ENCODE assay signal across 12 mouse cellular contexts in the genomic region with DNA sequence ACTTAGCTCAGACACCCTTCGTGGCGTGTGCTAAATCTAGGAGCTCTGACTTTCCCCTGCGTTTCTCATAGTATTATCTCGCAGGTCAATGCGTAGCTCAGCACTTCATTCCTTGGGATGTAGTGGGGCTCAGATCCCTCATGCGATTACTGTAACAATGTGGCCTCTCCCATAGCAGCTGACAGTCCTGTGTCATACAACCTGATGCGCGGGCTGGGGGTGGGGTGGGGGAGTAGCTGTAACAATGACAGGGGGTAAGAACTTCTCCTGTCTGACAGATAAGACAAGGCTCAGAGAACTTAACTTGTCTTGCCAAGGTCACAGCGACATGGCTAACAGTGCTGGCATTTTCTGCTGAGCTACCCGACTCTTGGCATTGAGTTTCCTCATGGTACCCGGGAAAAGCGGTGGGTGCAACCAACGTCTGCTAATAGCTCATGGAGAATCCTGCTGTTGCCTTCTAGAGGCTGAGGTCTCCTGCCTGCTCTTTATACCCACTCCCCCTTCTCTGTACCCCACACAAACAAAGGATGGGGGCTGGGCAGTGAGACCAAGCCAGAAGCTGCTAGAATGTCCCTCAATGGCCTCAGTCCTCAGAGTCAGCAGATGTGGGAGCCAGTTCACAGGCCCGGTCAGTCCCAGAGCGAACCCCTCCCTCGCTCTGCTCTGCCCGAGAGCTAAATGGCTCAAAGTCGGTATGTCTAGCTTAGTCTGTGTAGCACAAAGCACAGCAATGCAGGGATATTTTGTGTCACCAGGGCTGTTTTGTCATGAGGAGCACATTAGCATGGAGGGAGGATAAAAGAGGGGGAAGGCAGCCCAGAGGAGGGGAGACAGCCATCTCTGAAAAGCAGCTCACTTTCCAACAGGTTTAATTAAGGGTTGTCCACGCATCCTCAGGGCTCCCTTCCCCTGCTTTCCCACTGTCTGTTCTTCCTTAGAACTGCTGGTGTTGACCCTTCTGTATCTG. TPM values are rescaled to one million over a fixed set of nuclear protein-coding genes. Genes with fewer than 3 reads are reported as not detected.
DNase-seq lines count a peak whose midpoint lies in the region; ATAC-seq and TF ChIP-seq lines count a peak whose summit lies in the region.
"Had no signal": no experiment of that assay in that cellular context is flagged by ENCODE, and none has a peak within 500 bp of the region (broad histone marks: within the 10 kb centered on the region; RNA-seq: fewer than 3 reads in every experiment).

No protein-coding gene starts in this region.

- no peaks in the 10 kb centered on the region for H3K36me3 ChIP-seq in liver, embryonic 11.5 days (ENCODE audit: control insufficient read depth, insufficient read depth, low read length)
- H3K36me3 ChIP-seq in liver, postnatal 0 days (replicated peaks; ENCODE audit: insufficient read depth, low read length): no peaks in the 10 kb centered on the region
- no peaks in the 10 kb centered on the region for H3K36me3 ChIP-seq in forebrain, embryonic 11.5 days (ENCODE audit: control insufficient read depth, insufficient read depth, low read length)
- H3K36me3 ChIP-seq in hindbrain, embryonic 13.5 days: peaks cover 27% of the 10 kb centered on the region
- H3K36me3 ChIP-seq in neural tube, embryonic 13.5 days: peaks cover 18% of the 10 kb centered on the region

- WGBS in liver, embryonic 11.5 days: 64% methylated on average over 19 of the region's 19 CpGs
- WGBS in liver, postnatal 0 days (ENCODE audit: insufficient replicate concordance): 69% methylated on average over 19 of the region's 19 CpGs
- 52% methylated on average over 19 of the region's 19 CpGs for WGBS in forebrain, embryonic 11.5 days
- WGBS in hindbrain, embryonic 13.5 days: 48% methylated on average over 19 of the region's 19 CpGs
- 57% methylated on average over 19 of the region's 19 CpGs for WGBS in neural tube, embryonic 13.5 days

- TF ChIP-seq EP300 in liver, postnatal 0 days (IDR thresholded peaks at IDR 0.05; ENCODE audit: low read depth): no peak

- ATAC-seq in liver, embryonic 11.5 days (replicated peaks; ENCODE audit: low FRiP score): no peak
- no peak for ATAC-seq in liver, postnatal 0 days
- peak; percentile 51 for ATAC-seq in forebrain, embryonic 11.5 days (replicated peaks; ENCODE audit: low FRiP score)
- no peak; the same call in 1 of the 2 replicates for ATAC-seq in hindbrain, embryonic 13.5 days (ENCODE audit: low FRiP score)
- peak; percentile 38; the same call in 1 of the 2 replicates for ATAC-seq in neural tube, embryonic 13.5 days (ENCODE audit: low read depth)

- no peak overlapping the region for H3K27ac ChIP-seq in liver, embryonic 11.5 days (ENCODE audit: low read depth, low read length)
- no peak overlapping the region for H3K27ac ChIP-seq in liver, postnatal 0 days (ENCODE audit: low read depth)
- peak overlapping the region; percentile 0; the same call in 1 of the 2 replicates for H3K27ac ChIP-seq in forebrain, embryonic 11.5 days (ENCODE audit: low read depth, low read length)
- peak overlapping the region; percentile 40; the same call in 1 of the 2 replicates for H3K27ac ChIP-seq in hindbrain, embryonic 13.5 days
- peak overlapping the region; percentile 38 for H3K27ac ChIP-seq in neural tube, embryonic 13.5 days (replicated peaks)
- H3K27ac ChIP-seq: limb, embryonic 13.5 days had no signal

- no peak for DNase-seq in liver, embryonic 11.5 days (ENCODE audit: low spot score)
- no peak for DNase-seq in liver, postnatal 0 days
- peak; percentile 51 for DNase-seq in forebrain, embryonic 11.5 days (ENCODE audit: low spot score)
- DNase-seq in gastrocnemius, postnatal 4 days (ENCODE audit: low spot score in 2 of 2): no peak
- DNase-seq in ovary, adult 18-20 months (ENCODE audit: low spot score): no peak
- DNase-seq in urinary bladder, postnatal 4 days (ENCODE audit: low spot score in 2 of 2): no peak
- DNase-seq: kidney, adult 18-20 months had no signal

- no peak overlapping the region for H3K4me3 ChIP-seq in liver, embryonic 11.5 days (ENCODE audit: low read depth, low read length)
- no peak overlapping the region for H3K4me3 ChIP-seq in liver, postnatal 0 days (ENCODE audit: low read depth, low read length)
- no peak overlapping the region for H3K4me3 ChIP-seq in forebrain, embryonic 11.5 days (ENCODE audit: low read depth, low read length)
- H3K4me3 ChIP-seq in hindbrain, embryonic 13.5 days: no peak overlapping the region
- H3K4me3 ChIP-seq in neural tube, embryonic 13.5 days: no peak overlapping the region
- H3K4me3 ChIP-seq: erythroblast, embryonic 14.5 days; heart, embryonic 12.5 days; limb, embryonic 13.5 days had no signal

- H3K9ac ChIP-seq in liver, embryonic 11.5 days (ENCODE audit: low read depth, low read length): peak overlapping the region; percentile 39
- H3K9ac ChIP-seq in liver, postnatal 0 days (replicated peaks): no peak overlapping the region
- H3K9ac ChIP-seq in forebrain, embryonic 11.5 days (ENCODE audit: low read length): peak overlapping the region; percentile 5; the same call in 1 of the 2 replicates
- H3K9ac ChIP-seq in hindbrain, embryonic 13.5 days: 0 out of 2 replicates have a peak overlapping the region, but pooled peaks have one; percentile 10
- no peak overlapping the region for H3K9ac ChIP-seq in neural tube, embryonic 13.5 days
- H3K9ac ChIP-seq: heart, embryonic 12.5 days; limb, embryonic 13.5 days had no signal

- TF ChIP-seq CTCF in liver, postnatal 0 days (IDR thresholded peaks at IDR 0.05; ENCODE audit: low read depth): no peak

- peaks cover 16% of the 10 kb centered on the region for H3K27me3 ChIP-seq in liver, embryonic 11.5 days (replicated peaks; ENCODE audit: control insufficient read depth, insufficient read depth, low read length)
- H3K27me3 ChIP-seq in liver, postnatal 0 days (ENCODE audit: insufficient read depth, low read length): no peaks in the 10 kb centered on the region
- no peaks in the 10 kb centered on the region for H3K27me3 ChIP-seq in forebrain, embryonic 11.5 days (ENCODE audit: control insufficient read depth, insufficient read depth, low read length)
- 0 out of 2 replicates have a peak, but pooled peaks cover 3% of the 10 kb centered on the region for H3K27me3 ChIP-seq in hindbrain, embryonic 13.5 days
- no peaks in the 10 kb centered on the region for H3K27me3 ChIP-seq in neural tube, embryonic 13.5 days
- H3K27me3 ChIP-seq: heart, embryonic 12.5 days; limb, embryonic 13.5 days had no signal

- H3K4me1 ChIP-seq in liver, embryonic 11.5 days (replicated peaks; ENCODE audit: control insufficient read depth, insufficient read depth, low read length): peaks cover 45% of the 10 kb centered on the region
- peaks cover 6% of the 10 kb centered on the region; the same call in 1 of the 2 replicates for H3K4me1 ChIP-seq in liver, postnatal 0 days (ENCODE audit: insufficient read depth)
- peaks cover 18% of the 10 kb centered on the region for H3K4me1 ChIP-seq in forebrain, embryonic 11.5 days (replicated peaks; ENCODE audit: control insufficient read depth, insufficient read depth, low read length)
- peaks cover 41% of the 10 kb centered on the region for H3K4me1 ChIP-seq in hindbrain, embryonic 13.5 days (replicated peaks)
- peaks cover 32% of the 10 kb centered on the region for H3K4me1 ChIP-seq in neural tube, embryonic 13.5 days (replicated peaks)

- H3K4me2 ChIP-seq in liver, embryonic 11.5 days: no peak overlapping the region
- H3K4me2 ChIP-seq in liver, postnatal 0 days (ENCODE audit: low read depth, low read length): no peak overlapping the region
- no peak overlapping the region for H3K4me2 ChIP-seq in forebrain, embryonic 11.5 days (ENCODE audit: low read depth, low read length, severe bottlenecking)
- H3K4me2 ChIP-seq in hindbrain, embryonic 13.5 days: no peak overlapping the region
- no peak overlapping the region for H3K4me2 ChIP-seq in neural tube, embryonic 13.5 days
- H3K4me2 ChIP-seq: heart, embryonic 12.5 days; limb, embryonic 13.5 days had no signal

- H3K9me3 ChIP-seq in liver, embryonic 11.5 days (ENCODE audit: control insufficient read depth, low read length): no peaks in the 10 kb centered on the region
- no peaks in the 10 kb centered on the region for H3K9me3 ChIP-seq in liver, postnatal 0 days (ENCODE audit: low read length)
- H3K9me3 ChIP-seq in forebrain, embryonic 11.5 days (ENCODE audit: control insufficient read depth, low read length): no peaks in the 10 kb centered on the region
- H3K9me3 ChIP-seq in hindbrain, embryonic 13.5 days: no peaks in the 10 kb centered on the region
- H3K9me3 ChIP-seq in neural tube, embryonic 13.5 days: no peaks in the 10 kb centered on the region
- H3K9me3 ChIP-seq: heart, embryonic 12.5 days; limb, embryonic 13.5 days had no signal

RNA-seq across cellular contexts. Expression of a gene that starts 45.6 kb away (rescaled TPM):
- 26.0 and 29.5 TPM in 2 replicates for polyA plus RNA-seq in liver, embryonic 11.5 days (2014; fragmentation: Nextera tagmentation; extraction: Ambion mirVana)
- 12.4 and 13.7 TPM in 2 replicates for polyA plus RNA-seq in liver, postnatal 0 days (2015; fragmentation: Nextera tagmentation; extraction: Ambion mirVana)
- 78.5 and 88.6 TPM in 2 replicates for polyA plus RNA-seq in forebrain, embryonic 11.5 days (2014; fragmentation: Nextera tagmentation; extraction: Ambion mirVana)
- 73.0 and 73.7 TPM in 2 replicates for polyA plus RNA-seq in hindbrain, embryonic 13.5 days (2015; fragmentation: Nextera tagmentation; extraction: Ambion mirVana)
- 54.6 and 58.9 TPM in 2 replicates for polyA plus RNA-seq in neural tube, embryonic 13.5 days (2015; fragmentation: Nextera tagmentation; extraction: Ambion mirVana)
- 10 to 100 TPM; 26.3 to 27.5 TPM for total RNA-seq in gastrocnemius, postnatal 4 days (2021)

Comparison
In these comparisons a context has a peak if more than half of its experiments do, and no peak if none do; other contexts are left out.
1. H3K9ac ChIP-seq: peak in liver, embryonic 11.5 days (single experiment), forebrain, embryonic 11.5 days (single experiment) and hindbrain, embryonic 13.5 days (single experiment); none in liver, postnatal 0 days (single experiment) and neural tube, embryonic 13.5 days (single experiment).
2. ATAC-seq: peak in forebrain, embryonic 11.5 days (single experiment) and neural tube, embryonic 13.5 days (single experiment); none in liver, embryonic 11.5 days (single experiment), liver, postnatal 0 days (single experiment) and hindbrain, embryonic 13.5 days (single experiment).
3. H3K27ac ChIP-seq: peak in forebrain, embryonic 11.5 days (single experiment), hindbrain, embryonic 13.5 days (single experiment) and neural tube, embryonic 13.5 days (single experiment); none in liver, embryonic 11.5 days (single experiment) and liver, postnatal 0 days (single experiment).